Mouse (Mus musculus) c-Kit-negative CD71-positive TER-119-positive erythroid progenitor cells, embryonic 14.5 days (primary cell): Measurements from ENCODE around the gene Dlk2.

Experiments used
- DNase-seq: peaks from one replicate; pipeline ENCODE4 v3.0.0-alpha.2; 2013; ENCODE audit warnings: low read depth, low spot score

The Dlk2 gene

DNA sequence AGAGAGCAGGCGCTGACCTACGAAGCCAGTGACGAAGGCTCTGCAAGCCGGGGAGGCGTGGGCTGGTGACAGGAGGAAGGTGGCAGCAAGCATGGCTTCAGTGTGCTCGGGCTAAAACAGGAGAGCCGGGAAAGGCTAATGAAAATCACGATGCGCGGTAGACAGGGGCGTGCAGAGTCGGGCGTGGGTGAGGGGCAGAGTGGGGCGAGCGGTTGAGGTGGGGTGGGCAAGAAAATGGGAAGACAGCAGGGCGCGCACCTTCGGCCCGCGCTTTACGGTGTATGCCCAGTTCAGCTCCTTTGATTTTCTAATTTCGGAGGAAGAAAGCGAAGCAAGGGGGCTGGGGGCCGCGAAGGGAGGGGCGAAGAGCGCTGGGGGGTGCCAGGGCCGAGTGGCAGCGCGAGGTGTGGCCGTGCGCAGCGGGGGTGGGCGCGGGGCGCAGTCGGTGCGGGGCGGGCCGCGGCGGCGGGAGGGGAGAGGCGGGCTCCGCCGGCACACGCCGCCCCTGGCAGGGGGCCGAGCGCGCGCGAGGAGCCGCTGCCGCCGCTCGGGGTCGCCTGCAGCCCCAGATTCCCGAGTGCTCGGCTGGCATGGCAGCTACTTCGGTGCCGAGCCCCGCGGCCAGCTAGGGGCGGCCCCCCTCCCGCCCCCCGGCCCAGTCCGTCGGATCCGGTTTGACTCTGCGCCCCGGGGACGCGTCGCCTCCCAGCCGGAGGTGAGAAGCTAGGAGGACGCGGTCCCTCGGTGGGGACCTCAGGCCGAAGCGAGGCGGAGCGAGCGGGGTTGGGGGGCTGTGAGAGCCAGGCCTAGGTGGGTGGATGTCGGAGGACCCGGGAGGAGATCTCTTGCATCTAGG is at the start of gene Dlk2:
Gene Dlk2 (plus strand): TSS at position 58 of the 856 bp plus-strand sequence.
- no peak for DNase-seq

DNA sequence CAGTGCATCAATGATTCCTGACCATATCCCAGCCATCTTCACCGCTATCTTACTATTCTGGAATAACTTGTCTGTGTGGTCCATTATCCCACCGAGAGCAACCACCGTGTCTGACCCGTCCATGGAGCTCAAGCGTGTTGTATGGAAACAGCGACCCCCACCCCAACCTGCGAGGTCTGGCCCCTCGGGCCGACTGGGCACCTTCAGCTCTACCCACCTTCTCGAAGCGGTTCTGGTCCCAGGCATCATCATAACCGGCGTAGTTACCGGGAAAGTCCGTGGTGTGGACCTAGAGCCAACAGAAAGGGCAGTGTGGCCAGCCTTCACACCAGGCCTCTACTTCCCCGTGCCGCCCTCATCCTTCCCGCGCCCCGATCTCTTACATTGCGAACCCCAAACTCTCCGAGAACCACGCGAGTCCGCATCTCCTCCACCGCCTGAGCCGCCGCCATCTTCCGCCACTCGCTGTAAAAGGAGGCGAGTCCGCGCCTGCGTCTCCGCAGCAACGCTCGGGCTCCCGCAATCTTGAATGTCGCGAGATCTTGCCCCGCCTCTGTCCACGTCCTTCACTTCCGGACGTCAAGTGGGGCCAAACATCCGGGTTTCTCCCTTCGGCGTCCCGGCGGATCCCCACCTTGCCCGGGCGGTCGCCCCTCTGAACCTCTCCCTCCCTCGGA is 49.6 kb upstream of the Dlk2 start, which contains the start of the genes Polr1c and Yipf3:
Gene Polr1c (minus strand): TSS at position 543 of the 677 bp plus-strand sequence.
Gene Yipf3 (plus strand): TSS at position 569 of the 677 bp plus-strand sequence.
- peak; percentile 80 for DNase-seq

DNA sequence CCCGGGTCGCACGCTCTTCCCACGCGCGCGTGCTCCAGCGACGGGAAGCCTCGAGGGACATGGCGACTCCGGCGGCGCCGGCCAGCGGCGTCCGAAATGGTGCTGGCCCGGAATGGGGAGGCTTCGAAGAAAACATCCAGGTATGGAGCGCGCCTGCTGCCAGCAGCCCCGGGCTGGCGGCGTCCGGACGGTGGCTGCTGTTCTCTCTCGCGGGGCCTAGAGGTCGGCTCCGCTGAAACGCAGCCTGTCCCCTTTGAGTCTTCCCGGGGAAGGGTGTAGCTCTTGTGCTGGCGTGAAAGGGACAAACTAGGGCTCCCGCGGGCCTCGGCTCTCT is 49.1 kb upstream of the Dlk2 start:
- DNase-seq, result no peak

DNA sequence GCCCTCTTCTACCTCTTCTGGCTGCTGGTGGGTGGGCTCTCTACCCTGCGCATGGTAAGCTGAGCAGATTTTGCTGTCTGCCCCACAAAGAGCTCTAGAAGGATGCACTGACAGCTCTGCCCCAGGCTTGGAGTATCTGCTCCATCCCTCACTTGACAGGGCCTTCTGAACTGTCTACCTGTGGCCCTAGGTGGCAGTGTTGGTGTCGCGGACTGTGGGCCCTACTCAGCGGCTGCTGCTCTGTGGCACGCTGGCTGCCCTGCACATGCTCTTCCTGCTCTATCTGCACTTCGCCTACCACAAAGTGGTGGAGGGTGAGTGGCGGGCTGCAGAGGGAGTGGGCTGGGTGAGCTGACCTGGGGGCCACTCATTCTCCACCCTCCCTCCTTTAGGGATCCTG is 46.0 kb upstream of the Dlk2 start:
- DNase-seq, result no peak

DNA sequence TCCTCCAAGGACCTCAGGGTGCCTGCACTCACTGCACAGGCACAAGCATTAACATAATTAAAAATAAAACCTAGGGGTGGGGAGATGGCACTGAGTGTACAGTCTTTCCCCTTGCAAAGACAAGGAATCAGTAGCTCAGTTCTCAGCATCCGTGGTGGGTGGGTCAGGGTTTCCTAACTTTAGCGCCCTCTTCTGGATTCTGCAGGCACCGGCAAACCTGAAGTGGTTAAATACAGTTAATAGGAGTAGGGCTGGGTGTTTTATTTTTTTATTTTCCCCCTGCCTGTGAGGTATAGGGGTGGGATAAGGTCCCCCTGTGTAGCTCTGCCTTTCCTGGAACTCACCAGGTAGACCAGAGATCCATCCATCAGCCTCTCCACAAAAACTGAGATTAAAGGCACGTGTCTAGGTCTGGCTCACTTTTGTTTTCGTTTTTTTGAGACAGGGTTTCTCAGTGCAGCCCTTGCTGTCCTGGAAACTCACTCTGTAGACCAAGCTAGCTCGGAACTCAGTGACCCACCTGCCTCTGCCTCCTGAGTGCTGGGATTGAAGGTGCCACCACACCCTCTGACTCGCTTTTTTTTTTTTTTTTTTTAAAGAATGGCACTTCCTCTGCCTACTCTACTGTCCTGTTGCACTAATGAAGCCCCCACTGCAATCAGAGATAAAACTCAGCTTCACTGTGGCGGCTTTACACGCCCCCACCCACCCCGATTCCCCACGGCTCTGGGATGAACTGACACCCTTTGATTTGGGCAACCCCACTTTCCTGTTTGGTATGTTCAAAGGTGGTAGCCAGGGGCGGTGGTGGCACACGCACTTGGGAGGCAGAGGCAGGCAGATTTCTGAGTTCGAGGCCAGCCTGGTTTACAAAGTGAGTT is 44.4 kb upstream of the Dlk2 start:
- DNase-seq, result no peak

DNA sequence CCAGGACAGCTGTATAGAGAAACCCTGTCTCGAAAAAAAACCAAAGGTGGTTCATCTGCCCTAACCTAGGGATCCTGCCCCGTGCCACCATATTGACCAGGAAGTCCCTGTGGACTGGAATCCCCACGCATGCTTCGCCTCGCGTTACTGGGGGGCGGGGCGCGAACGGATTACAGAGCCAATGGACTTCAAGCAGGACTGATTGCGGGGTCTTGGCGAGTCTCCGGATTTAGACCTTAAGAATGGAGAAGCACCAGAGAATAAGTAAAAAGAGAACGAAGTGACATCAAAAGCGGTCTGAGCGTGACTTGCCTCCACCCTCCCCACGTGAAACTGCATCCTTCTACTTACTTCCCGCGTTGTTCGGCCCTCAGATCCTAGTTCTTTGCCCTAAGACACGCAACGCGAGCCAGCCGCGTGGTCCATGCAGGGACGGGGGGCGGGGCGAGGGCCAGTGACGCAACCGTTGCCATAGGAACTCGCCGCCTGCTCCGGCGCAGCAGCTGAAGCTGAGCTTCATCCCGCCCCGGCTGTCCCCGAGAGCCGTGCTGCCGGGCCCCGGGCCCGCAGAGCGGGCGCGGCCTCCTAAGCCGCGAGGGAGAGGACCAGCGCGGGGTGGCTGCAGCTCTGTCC is 43.7 kb upstream of the Dlk2 start, which contains the start of gene Lrrc73:
Gene Lrrc73 (plus strand): TSS at position 80 of the 633 bp plus-strand sequence.
- DNase-seq, result peak; percentile 60

DNA sequence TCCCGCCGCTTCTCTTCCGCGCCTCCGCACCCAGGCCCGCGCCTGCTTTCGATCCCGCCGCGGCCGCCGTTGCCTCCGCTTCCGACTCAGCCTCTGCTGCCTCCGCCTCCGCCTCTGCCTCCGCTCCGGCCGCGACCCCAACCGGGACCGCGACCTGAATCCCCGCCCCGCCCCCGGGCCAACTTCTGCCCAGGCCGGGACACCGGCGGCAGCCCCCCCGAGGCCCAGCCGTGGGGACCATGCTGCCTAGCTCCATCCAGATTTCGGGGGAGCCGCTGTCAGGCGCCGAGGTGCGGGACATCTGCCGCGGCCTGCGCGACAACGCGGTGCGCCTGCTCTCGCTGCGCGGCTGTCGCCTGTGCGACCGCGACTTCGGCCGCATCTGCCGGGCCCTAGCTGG is 43.1 kb upstream of the Dlk2 start:
- DNase-seq, result no peak

DNA sequence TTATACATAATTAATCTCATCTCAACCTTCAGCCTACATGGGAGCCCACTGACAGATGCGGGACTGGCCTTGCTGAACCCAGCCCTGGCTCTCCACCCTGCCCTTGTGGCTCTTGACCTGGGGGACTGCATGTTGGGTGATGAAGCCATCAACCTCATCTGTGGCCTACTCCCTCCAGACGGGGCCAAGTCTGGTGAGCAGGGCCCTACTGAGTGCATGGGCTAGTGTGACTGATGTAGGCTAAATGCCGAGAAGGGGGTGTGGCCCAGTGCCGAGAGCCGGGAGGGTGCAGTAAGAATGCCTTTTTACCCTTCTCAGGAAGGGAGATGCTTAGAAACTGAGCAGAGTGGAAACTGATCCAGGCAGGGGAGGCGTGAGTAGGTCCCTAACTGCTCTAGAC is 42.1 kb upstream of the Dlk2 start:
- DNase-seq, result no peak

DNA sequence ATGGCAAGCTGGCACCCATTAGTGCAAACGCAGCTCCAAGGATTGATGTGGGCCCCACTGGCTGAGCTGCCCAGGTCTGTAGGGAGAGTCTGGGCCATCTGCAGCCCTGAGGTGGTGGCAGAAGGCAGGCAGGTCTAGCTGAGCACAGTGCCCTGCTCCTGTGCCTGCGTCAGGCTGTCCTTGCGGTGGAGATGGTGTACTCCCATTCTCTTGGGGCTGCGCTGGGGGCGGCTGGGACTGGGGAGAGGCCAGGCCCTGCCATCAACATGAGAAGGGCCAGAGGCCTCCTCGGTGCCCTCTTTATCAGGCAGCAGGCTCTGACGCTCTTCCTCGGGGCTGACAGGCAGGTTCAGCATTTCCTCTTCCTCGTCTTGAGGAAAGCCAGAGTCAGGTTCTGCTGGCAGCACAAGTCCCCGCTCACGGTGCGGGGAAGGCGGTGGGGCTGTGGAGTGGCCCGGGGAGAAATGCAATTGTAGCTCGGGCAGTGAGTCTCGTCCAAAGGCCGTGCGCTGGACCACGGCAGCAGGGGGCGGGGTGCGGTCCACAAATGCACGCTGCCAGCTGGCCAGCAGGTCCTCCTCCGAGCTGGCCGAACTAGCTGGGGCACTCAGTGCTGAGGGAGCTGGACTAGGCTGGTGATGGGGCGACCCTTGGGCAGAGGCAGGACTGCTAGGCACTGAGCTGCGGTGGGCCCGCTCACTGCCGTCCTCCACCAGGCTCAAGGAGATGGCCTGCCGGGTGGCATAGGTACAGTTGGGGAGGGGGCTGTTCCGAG is 38.8 kb upstream of the Dlk2 start:
- no peak for DNase-seq

DNA sequence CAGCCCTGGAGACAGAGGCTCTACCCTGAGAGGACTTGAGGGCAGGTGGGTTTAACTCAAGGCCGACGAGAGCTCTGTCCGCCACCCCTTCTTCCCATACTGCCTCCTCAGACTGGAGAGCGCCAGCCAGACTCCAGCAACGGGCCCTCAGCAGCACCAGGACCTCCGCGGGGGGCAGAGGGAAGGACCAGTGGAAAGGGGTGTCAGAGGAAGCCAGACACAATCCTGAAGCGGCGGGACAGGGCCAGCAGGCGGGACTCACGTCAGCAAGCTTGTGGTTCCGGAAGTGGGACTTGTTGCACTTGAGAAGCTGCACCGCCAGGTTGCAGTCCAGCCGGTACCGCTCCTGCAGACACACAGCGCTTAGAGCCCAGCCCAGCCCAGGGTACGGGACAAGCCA is 37.5 kb upstream of the Dlk2 start:
- no peak for DNase-seq

DNA sequence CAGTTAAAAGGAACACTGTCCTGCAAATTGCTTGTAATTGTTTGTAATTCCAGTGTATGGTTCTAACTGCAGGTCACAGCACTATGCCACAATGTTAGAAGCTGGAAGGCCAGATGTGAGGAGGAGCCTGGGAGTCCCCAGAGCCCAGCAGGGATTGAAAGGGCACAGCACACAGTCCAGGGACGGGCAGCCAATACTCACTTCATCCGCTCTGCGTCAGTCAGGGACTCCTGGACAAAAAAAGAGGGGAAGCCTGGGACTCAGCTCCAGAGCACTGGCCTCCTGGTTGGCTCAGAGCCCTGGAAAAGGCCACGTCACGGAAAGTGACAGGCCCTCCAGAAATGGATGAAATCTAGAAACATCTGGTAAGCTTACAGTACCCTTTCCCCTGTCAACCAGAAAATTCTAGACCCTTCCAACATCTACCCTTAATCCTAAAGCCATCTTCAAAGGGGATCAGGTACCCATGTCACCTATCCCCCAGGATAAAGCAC is 35.0 kb upstream of the Dlk2 start:
- no peak for DNase-seq

DNA sequence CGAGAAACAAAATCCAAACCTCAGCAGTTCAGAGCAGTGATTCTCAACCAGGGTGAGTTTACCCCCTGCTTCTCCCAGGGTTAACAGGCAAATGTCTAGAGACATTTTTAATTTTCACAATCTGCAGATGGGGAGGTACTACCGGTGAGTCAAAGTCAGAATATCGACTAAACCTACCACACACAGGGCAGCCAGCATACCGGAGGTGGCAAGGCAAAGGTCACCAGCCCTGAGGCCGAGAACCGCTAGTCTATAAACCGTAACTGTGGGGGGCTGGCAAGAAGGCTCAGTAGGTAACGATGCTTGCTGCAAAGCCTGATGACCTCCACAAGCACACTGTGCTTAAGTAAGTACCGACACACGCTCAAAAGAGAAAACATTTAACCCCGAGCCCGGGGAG is 31.7 kb upstream of the Dlk2 start:
- DNase-seq, result no peak

DNA sequence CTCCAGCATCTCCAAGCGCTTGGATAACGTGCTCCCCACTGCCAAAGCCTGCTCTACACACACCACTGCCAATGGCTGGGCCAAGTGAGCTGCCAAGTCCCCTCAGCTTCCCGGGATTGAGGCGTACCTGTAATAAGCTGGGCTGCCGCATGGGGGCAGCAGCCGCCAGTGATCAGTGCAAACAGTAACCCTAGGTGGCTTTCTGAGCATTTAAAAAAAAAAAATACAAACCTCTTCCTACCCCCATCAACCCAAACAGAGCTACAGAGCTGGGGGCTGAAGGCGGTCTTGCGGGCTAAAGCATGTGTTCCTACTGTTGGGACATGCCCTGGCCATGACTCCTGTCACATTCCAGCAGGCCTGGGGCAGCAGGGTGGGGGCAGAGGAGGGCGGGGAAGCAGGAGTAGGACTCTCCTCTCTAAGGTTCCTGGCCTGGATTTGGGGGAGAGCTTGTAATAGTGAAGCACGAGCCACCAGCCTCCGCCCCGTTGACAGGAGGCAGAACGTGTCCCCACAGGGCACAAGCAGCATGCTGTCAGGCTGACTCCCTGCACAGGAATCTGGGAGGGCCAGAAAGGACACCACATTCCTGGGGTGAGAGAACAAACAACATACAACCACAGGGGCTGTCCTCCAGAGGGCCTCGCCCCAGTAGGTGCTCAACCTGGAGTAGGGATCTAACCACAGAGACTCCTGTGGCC is 31.2 kb upstream of the Dlk2 start:
- no peak for DNase-seq

DNA sequence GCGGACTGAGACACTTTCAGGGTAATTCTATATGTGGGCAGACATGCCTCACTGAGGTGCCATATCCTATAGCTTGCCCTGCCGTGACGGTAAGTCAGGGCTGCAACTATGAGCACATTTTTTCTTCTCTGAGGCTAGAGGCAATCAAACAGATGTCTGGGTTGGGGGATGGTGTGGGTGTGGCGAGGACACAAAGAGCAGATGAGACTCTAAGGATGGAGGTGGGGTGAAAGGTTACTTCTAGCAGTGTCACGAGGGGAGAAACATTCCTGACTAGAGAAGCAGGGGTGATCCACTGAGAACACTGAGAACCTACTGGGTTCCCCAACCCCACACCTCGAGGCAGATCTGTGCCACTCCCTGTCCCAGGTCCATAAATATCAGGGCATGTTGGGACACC is 30.2 kb upstream of the Dlk2 start:
- DNase-seq, result no peak

DNA sequence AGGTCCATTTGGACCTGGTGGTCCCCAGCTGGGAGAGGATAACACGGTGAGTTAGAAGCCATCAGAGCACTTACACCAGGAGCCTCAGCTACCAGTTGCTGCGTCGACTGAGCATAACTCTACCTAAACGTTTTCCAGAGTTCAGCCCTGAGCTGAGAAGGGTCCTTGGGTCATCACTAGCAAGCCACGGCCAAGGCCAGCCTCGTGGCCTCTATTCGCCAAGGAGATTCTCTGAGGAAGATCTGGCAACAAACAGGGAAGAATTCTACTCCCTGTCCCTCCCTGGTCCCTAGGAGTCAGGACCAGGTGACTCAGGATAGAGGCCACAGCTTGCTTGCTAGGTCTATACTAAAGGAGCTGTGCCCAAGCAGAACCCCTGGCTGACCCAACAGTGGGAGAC is 29.7 kb upstream of the Dlk2 start:
- no peak for DNase-seq

DNA sequence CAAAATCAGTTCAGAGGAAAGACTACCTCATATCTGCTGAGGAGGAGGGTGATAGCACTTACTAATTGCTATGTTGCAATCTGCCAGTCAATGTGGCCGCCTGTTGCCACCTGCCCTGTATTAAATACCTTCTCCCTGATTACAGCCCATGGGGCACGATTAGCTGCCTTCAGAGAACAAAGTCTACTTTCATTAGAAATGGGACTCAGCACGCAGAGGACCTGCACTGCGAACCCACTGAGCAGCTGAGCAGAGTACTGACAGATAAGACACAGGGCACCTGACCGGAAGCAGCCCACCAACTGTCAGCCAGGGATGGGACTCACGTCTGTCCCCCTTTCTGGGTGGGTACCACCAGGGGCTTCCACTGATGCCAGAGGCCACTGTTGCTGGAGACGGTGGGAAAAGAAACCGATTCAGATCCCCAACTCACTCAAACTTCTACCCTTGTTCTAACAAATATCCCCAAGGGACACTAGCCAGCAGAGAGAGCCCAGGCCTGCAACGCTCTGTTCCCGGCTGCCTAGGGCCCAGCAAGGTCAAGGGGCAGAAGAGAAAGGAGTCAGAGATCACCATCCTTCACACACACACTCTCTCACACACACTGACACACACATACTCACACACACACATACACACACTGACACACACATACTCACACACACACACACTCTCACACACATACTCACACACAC is 29.0 kb upstream of the Dlk2 start:
- no peak for DNase-seq

DNA sequence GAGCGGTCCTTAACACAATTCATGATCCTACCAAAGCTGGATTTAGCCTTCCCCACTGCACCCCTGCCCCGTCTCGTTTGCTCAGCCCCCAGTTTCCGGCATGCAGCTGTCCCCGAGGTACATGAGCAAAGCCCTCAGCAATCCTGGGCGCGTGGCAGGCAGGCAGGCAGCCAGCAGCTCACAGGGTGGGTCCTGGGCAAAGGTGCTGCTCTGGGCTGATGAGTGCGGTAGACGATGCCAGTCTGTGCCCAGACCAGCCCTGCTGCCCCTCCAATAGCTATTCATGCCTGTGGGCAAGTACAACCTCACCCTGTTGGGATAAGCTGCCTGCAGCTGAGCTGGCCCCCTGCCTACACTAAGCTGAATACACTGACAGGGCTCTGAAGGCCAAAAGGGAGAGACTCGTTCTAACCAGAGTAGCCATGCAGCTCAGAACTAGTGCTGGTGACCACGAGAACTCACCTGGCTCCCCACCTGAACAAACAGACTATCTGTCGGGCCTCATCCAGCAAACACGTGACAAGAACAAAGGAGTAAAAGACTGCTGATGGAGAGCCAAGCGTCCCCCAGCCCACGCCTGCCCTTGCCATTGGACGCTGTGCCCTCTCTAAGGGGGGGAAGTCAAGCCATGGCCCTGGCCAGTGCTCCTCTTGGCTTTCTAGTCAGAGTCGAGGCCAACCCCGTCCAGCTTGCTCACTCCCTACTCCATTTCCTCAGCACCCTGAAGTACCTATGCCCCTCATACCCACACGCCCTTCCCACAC is 27.3 kb upstream of the Dlk2 start:
- no peak for DNase-seq

DNA sequence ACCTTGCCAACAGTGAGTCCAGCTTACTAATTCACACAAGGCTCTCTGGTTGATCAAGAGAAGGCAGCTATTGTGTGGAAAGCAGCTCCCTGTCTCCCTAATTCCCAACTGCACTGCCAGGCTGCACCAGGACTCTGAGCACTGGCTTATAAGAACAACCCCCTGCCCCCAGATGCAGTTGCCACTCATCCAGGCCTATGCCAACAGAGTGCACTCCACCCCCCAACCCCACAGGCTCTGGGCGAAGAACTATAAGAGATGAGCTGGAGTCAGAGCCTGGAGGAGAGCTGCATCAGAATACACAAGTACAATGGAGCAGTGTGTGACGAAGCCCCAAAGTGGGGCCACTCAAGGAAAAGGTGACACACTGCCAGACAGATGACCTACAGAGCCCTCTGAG is 25.2 kb upstream of the Dlk2 start:
- DNase-seq, result no peak

DNA sequence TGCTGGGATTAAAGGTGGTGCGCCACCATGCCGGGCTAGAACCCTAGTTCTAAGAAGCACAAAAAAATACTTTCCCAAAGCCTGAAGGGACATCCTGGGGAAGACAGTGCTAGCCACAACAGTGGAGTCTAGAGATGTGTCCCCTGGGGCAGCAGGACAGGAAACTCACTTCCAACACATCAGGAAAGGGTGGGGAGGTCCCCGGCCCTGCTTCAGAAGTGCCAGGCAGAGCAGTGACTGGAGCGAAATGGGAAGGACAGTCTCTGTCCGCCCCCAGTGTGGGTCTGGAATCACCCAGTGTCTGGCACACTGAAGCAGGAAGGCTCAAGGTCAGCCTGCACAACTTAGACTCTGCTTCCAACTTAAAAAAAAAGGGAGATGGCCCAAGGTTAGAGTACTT is 24.5 kb upstream of the Dlk2 start:
- no peak for DNase-seq
